Mouse (Mus musculus): Measurements from ENCODE around the gene Rps10. TPM values are rescaled to one million over a fixed set of nuclear protein-coding genes. Genes with fewer than 3 reads are reported as not detected.
A peak's percentile ranks its signal among the peaks of the same experiment; 100 is the strongest.

The Rps10 gene
- polyA plus RNA-seq, 1 experiment from 2014 or later, result 879 TPM

- ATAC-seq (ENCODE audit: low FRiP score, low TSS enrichment) (peak; percentile 48), DNase-seq (ENCODE audit: low spot score) (no peak)
- H3K27me3 ChIP-seq (ENCODE audit: control insufficient read depth, insufficient read depth, low read length), result peaks cover 2% of the 10 kb centered on the region; the same call in 1 of the 2 replicates
- WGBS, result 66% methylated on average over 13 of the region's 13 CpGs
- TF ChIP-seq CTCF (IDR thresholded peaks at IDR 0.05; ENCODE audit: low read depth) (no peak), EP300 (optimal IDR thresholded peaks at IDR 0.05) (no peak)
- 0 out of 2 replicates have a peak, but pooled peaks cover 1% of the 10 kb centered on the region for H3K4me1 ChIP-seq (replicated peaks; ENCODE audit: control insufficient read depth, insufficient read depth)
- H3K36me3 ChIP-seq (ENCODE audit: control insufficient read depth, insufficient read depth, low read length), result no peaks in the 10 kb centered on the region
- H3K4me2 ChIP-seq (replicated peaks; ENCODE audit: low read depth), result no peak overlapping the region
- H3K9me3 ChIP-seq (ENCODE audit: control insufficient read depth, low read length), result no peaks in the 10 kb centered on the region
- no peak overlapping the region for H3K27ac ChIP-seq (replicated peaks)
- no peak overlapping the region for H3K4me3 ChIP-seq (ENCODE audit: low read depth, low read length)
- no peak overlapping the region for H3K9ac ChIP-seq (ENCODE audit: low read length)
These were observed 14.1 kb upstream of the Rps10 start for GRCm38 (mm10) chr17:27650586-27650985.

- no peaks in the 10 kb centered on the region for H3K4me1 ChIP-seq (replicated peaks; ENCODE audit: control insufficient read depth, insufficient read depth)
- DNase-seq (ENCODE audit: low spot score) (peak; percentile 78), ATAC-seq (ENCODE audit: low FRiP score, low TSS enrichment) (peak; percentile 53)
- no peaks in the 10 kb centered on the region; the same call in 1 of the 2 replicates for H3K27me3 ChIP-seq (ENCODE audit: control insufficient read depth, insufficient read depth, low read length)
- H3K9me3 ChIP-seq (ENCODE audit: control insufficient read depth, low read length), result no peaks in the 10 kb centered on the region
- 9% methylated on average over 12 of the region's 12 CpGs for WGBS
- H3K4me2 ChIP-seq (replicated peaks; ENCODE audit: low read depth), result no peak overlapping the region
- H3K9ac ChIP-seq (ENCODE audit: low read length), result no peak overlapping the region
- H3K4me3 ChIP-seq (ENCODE audit: low read depth, low read length), result no peak overlapping the region
- no peaks in the 10 kb centered on the region for H3K36me3 ChIP-seq (ENCODE audit: control insufficient read depth, insufficient read depth, low read length)
- TF ChIP-seq CTCF (IDR thresholded peaks at IDR 0.05; ENCODE audit: low read depth) (peak; percentile 86), EP300 (optimal IDR thresholded peaks at IDR 0.05) (no peak)
- H3K27ac ChIP-seq (replicated peaks), result no peak overlapping the region
These were observed 13.7 kb upstream of the Rps10 start for GRCm38 (mm10) chr17:27650160-27650559.

- H3K36me3 ChIP-seq (ENCODE audit: control insufficient read depth, insufficient read depth, low read length), result no peaks in the 10 kb centered on the region
- no peak overlapping the region for H3K4me2 ChIP-seq (replicated peaks; ENCODE audit: low read depth)
- H3K9ac ChIP-seq (ENCODE audit: low read length), result no peak overlapping the region
- no peaks in the 10 kb centered on the region for H3K9me3 ChIP-seq (ENCODE audit: control insufficient read depth, low read length)
- DNase-seq (ENCODE audit: low spot score), result no peak
- ATAC-seq (ENCODE audit: low FRiP score, low TSS enrichment), result no peak
- 40% methylated on average over 7 of the region's 7 CpGs for WGBS
- no peak overlapping the region for H3K4me3 ChIP-seq (ENCODE audit: low read depth, low read length)
- TF ChIP-seq EP300 (optimal IDR thresholded peaks at IDR 0.05) (no peak), CTCF (IDR thresholded peaks at IDR 0.05; ENCODE audit: low read depth) (no peak)
- H3K4me1 ChIP-seq (replicated peaks; ENCODE audit: control insufficient read depth, insufficient read depth), result no peaks in the 10 kb centered on the region
- no peak overlapping the region for H3K27ac ChIP-seq (replicated peaks)
- no peaks in the 10 kb centered on the region; the same call in 1 of the 2 replicates for H3K27me3 ChIP-seq (ENCODE audit: control insufficient read depth, insufficient read depth, low read length)
These were observed 9.3 kb upstream of the Rps10 start for GRCm38 (mm10) chr17:27645807-27646206.

- no peak for ATAC-seq (ENCODE audit: low FRiP score, low TSS enrichment)
- no peak overlapping the region for H3K4me3 ChIP-seq (ENCODE audit: low read depth, low read length)
- peak; percentile 41 for TF ChIP-seq CTCF (IDR thresholded peaks at IDR 0.05; ENCODE audit: low read depth)
- no peak for TF ChIP-seq EP300 (optimal IDR thresholded peaks at IDR 0.05)
These were observed 8.1 kb upstream of the Rps10 start for GRCm38 (mm10) chr17:27644572-27644971.

GRCm38 (mm10) chr17:27643756-27644155 is 7.3 kb upstream of the Rps10 start:
- DNase-seq (ENCODE audit: low spot score), result no peak
- Histone ChIP-seq H3K4me3 (ENCODE audit: low read depth, low read length) (no peak overlapping the region), H3K9ac (ENCODE audit: low read length) (no peak overlapping the region), H3K27me3 (ENCODE audit: control insufficient read depth, insufficient read depth, low read length) (no peaks in the 10 kb centered on the region; the same call in 1 of the 2 replicates), H3K9me3 (ENCODE audit: control insufficient read depth, low read length) (no peaks in the 10 kb centered on the region), H3K4me2 (replicated peaks; ENCODE audit: low read depth) (no peak overlapping the region), H3K4me1 (replicated peaks; ENCODE audit: control insufficient read depth, insufficient read depth) (no peaks in the 10 kb centered on the region), H3K36me3 (ENCODE audit: control insufficient read depth, insufficient read depth, low read length) (no peaks in the 10 kb centered on the region), H3K27ac (replicated peaks) (no peak overlapping the region)
- WGBS, result 82% methylated on average over 9 of the region's 9 CpGs
- no peak for TF ChIP-seq CTCF (IDR thresholded peaks at IDR 0.05; ENCODE audit: low read depth)
- TF ChIP-seq EP300 (optimal IDR thresholded peaks at IDR 0.05), result no peak
- ATAC-seq (ENCODE audit: low FRiP score, low TSS enrichment), result no peak

More at GRCm38 (mm10) chr17:27644572-27644971, 8.1 kb upstream of the Rps10 start:
- Histone ChIP-seq H3K27ac (replicated peaks) (no peak overlapping the region), H3K4me2 (replicated peaks; ENCODE audit: low read depth) (no peak overlapping the region), H3K4me1 (replicated peaks; ENCODE audit: control insufficient read depth, insufficient read depth) (no peaks in the 10 kb centered on the region), H3K27me3 (ENCODE audit: control insufficient read depth, insufficient read depth, low read length) (no peaks in the 10 kb centered on the region; the same call in 1 of the 2 replicates), H3K36me3 (ENCODE audit: control insufficient read depth, insufficient read depth, low read length) (no peaks in the 10 kb centered on the region), H3K9ac (ENCODE audit: low read length) (no peak overlapping the region), H3K9me3 (ENCODE audit: control insufficient read depth, low read length) (no peaks in the 10 kb centered on the region)
- WGBS, result 47% methylated on average over 2 of the region's 2 CpGs
- no peak for DNase-seq (ENCODE audit: low spot score)

DNA sequence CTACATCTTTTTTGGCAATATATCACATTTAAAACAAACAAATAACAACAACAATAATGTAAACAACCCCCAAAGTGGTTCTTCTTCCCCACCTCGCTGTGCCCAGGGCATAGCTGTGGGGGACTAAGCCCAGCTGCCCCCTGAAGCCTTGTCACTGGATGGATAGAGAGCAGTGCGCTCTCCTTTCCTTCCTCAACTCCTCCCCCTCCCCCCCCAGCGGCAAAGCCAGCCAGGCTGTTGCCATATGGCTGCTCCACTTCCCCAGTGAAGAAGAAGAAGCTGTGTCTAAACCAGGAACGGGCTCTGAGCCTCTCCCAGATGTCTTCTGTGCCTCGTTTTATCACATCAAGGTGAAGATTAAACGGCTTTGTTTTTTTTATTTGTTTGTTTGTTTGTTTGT is 6.6 kb upstream of the Rps10 start:
- Histone ChIP-seq H3K4me3 (ENCODE audit: low read depth, low read length) (no peak overlapping the region), H3K9ac (ENCODE audit: low read length) (no peak overlapping the region; the same call in 1 of the 2 replicates), H3K4me2 (replicated peaks; ENCODE audit: low read depth) (no peak overlapping the region), H3K4me1 (replicated peaks; ENCODE audit: control insufficient read depth, insufficient read depth) (no peaks in the 10 kb centered on the region), H3K27me3 (ENCODE audit: control insufficient read depth, insufficient read depth, low read length) (no peaks in the 10 kb centered on the region; the same call in 1 of the 2 replicates), H3K9me3 (ENCODE audit: control insufficient read depth, low read length) (no peaks in the 10 kb centered on the region), H3K27ac (replicated peaks) (no peak overlapping the region), H3K36me3 (ENCODE audit: control insufficient read depth, insufficient read depth, low read length) (no peaks in the 10 kb centered on the region)
- no peak for TF ChIP-seq CTCF (IDR thresholded peaks at IDR 0.05; ENCODE audit: low read depth)
- no peak for TF ChIP-seq EP300 (optimal IDR thresholded peaks at IDR 0.05)
- 32% methylated on average over 6 of the region's 6 CpGs for WGBS
- DNase-seq (ENCODE audit: low spot score) (no peak), ATAC-seq (ENCODE audit: low FRiP score, low TSS enrichment) (no peak)

Data from stomach, postnatal 0 days (tissue).